Mouse (Mus musculus): ENCODE measurements around the gene Rab31. TPM values are rescaled to one million over a fixed set of nuclear protein-coding genes. Genes with fewer than 3 reads are reported as not detected.
A peak's percentile ranks its signal among the peaks of the same experiment; 100 is the strongest.

The Rab31 gene
- polyA plus RNA-seq, 1 experiment from 2014 or later = 62.5 TPM

- Histone ChIP-seq H3K27ac (replicated peaks) (peak within 1 kb of the TSS; percentile 99), H3K27me3 (ENCODE audit: low read depth, poor library complexity, severe bottlenecking) (no peaks in the 10 kb centered on the region), H3K36me3 (peaks cover 5% of the 10 kb centered on the region; the same call in 1 of the 2 replicates), H3K4me3 (peak within 1 kb of the TSS; percentile 98), H3K9me3 (replicated peaks) (no peaks in the 10 kb centered on the region), H3K4me1 (peaks cover 44% of the 10 kb centered on the region)
- peak; percentile 98 for DNase-seq (ENCODE audit: low spot score)
- WGBS = under 1% methylated on average over 85 of the region's 85 CpGs
Observed at GRCm38 (mm10) chr17:65613463-65614412, 158.8 kb downstream of the Rab31 start, which contains the start of gene Vapa. TSS of gene Vapa (minus strand) at chr17:65613555.

GRCm38 (mm10) chr17:65613142-65613462, 159.4 kb downstream of the Rab31 start:
- DNase-seq (ENCODE audit: low spot score) = no peak
- no peaks in the 10 kb centered on the region for H3K9me3 ChIP-seq (replicated peaks)
- peak overlapping the region; percentile 98 for H3K4me3 ChIP-seq
- H3K27ac ChIP-seq (replicated peaks) = peak overlapping the region; percentile 99
- peaks cover 51% of the 10 kb centered on the region for H3K4me1 ChIP-seq
- H3K27me3 ChIP-seq (ENCODE audit: low read depth, poor library complexity, severe bottlenecking) = no peaks in the 10 kb centered on the region
- WGBS = 0% methylated on average over 42 of the region's 42 CpGs
- peaks cover 5% of the 10 kb centered on the region; the same call in 1 of the 2 replicates for H3K36me3 ChIP-seq

GRCm38 (mm10) chr17:65612391-65613141, 160.0 kb downstream of the Rab31 start:
- WGBS = 5% methylated on average over 91 of the region's 91 CpGs
- Histone ChIP-seq H3K4me1 (peaks cover 55% of the 10 kb centered on the region), H3K4me3 (peak overlapping the region; percentile 98), H3K9me3 (replicated peaks) (no peaks in the 10 kb centered on the region), H3K27me3 (ENCODE audit: low read depth, poor library complexity, severe bottlenecking) (no peaks in the 10 kb centered on the region), H3K27ac (replicated peaks) (peak overlapping the region; percentile 99), H3K36me3 (peaks cover 5% of the 10 kb centered on the region; the same call in 1 of the 2 replicates)
- peak; percentile 57 for DNase-seq (ENCODE audit: low spot score)

GRCm38 (mm10) chr17:65611721-65612120, 160.8 kb downstream of the Rab31 start:
- peak overlapping the region; percentile 99 for H3K27ac ChIP-seq (replicated peaks)
- H3K27me3 ChIP-seq (ENCODE audit: low read depth, poor library complexity, severe bottlenecking) = no peaks in the 10 kb centered on the region
- peak overlapping the region; percentile 98 for H3K4me3 ChIP-seq
- H3K9me3 ChIP-seq (replicated peaks) = no peaks in the 10 kb centered on the region
- H3K4me1 ChIP-seq = peaks cover 60% of the 10 kb centered on the region
- DNase-seq (ENCODE audit: low spot score) = no peak
- WGBS = 18% methylated on average over 4 of the region's 4 CpGs
- peaks cover 5% of the 10 kb centered on the region; the same call in 1 of the 2 replicates for H3K36me3 ChIP-seq

GRCm38 (mm10) chr17:65608743-65609142, 163.8 kb downstream of the Rab31 start:
- no peaks in the 10 kb centered on the region for H3K9me3 ChIP-seq (replicated peaks)
- H3K27me3 ChIP-seq (ENCODE audit: low read depth, poor library complexity, severe bottlenecking) = no peaks in the 10 kb centered on the region
- H3K27ac ChIP-seq (replicated peaks) = no peak overlapping the region
- H3K4me1 ChIP-seq = peaks cover 49% of the 10 kb centered on the region
- H3K36me3 ChIP-seq = peaks cover 5% of the 10 kb centered on the region; the same call in 1 of the 2 replicates
- 85% methylated on average over 5 of the region's 5 CpGs for WGBS
- H3K4me3 ChIP-seq = no peak overlapping the region
- no peak for DNase-seq (ENCODE audit: low spot score)

GRCm38 (mm10) chr17:65608312-65608687, 164.3 kb downstream of the Rab31 start:
- WGBS = 88% methylated on average over 2 of the region's 2 CpGs
- no peak overlapping the region for H3K27ac ChIP-seq (replicated peaks)
- peaks cover 5% of the 10 kb centered on the region; the same call in 1 of the 2 replicates for H3K36me3 ChIP-seq
- H3K4me1 ChIP-seq = peaks cover 49% of the 10 kb centered on the region
- H3K9me3 ChIP-seq (replicated peaks) = no peaks in the 10 kb centered on the region
- no peak for DNase-seq (ENCODE audit: low spot score)
- no peak overlapping the region for H3K4me3 ChIP-seq
- no peaks in the 10 kb centered on the region for H3K27me3 ChIP-seq (ENCODE audit: low read depth, poor library complexity, severe bottlenecking)

- 55% methylated on average over 7 of the region's 7 CpGs for WGBS
- H3K36me3 ChIP-seq = peaks cover 5% of the 10 kb centered on the region; the same call in 1 of the 2 replicates
- H3K27ac ChIP-seq (replicated peaks) = no peak overlapping the region
- no peak overlapping the region for H3K4me3 ChIP-seq
- H3K27me3 ChIP-seq (ENCODE audit: low read depth, poor library complexity, severe bottlenecking) = no peaks in the 10 kb centered on the region
- no peaks in the 10 kb centered on the region for H3K9me3 ChIP-seq (replicated peaks)
- peaks cover 49% of the 10 kb centered on the region for H3K4me1 ChIP-seq
- DNase-seq (ENCODE audit: low spot score) = no peak
Observed at GRCm38 (mm10) chr17:65607574-65608311, 164.8 kb downstream of the Rab31 start.

GRCm38 (mm10) chr17:65606014-65606413, 166.5 kb downstream of the Rab31 start:
- DNase-seq (ENCODE audit: low spot score) = no peak
- 89% methylated on average over 4 of the region's 4 CpGs for whole genome bisulfite sequencing
- Histone ChIP-seq H3K4me1 (peaks cover 37% of the 10 kb centered on the region), H3K36me3 (peaks cover 5% of the 10 kb centered on the region; the same call in 1 of the 2 replicates), H3K4me3 (no peak overlapping the region), H3K9me3 (replicated peaks) (no peaks in the 10 kb centered on the region), H3K27me3 (ENCODE audit: low read depth, poor library complexity, severe bottlenecking) (no peaks in the 10 kb centered on the region), H3K27ac (replicated peaks) (no peak overlapping the region)

- H3K4me1 ChIP-seq = peaks cover 32% of the 10 kb centered on the region
- DNase-seq (ENCODE audit: low spot score) = no peak
- no peak overlapping the region for H3K4me3 ChIP-seq
- no peak overlapping the region for H3K27ac ChIP-seq (replicated peaks)
- peaks cover 5% of the 10 kb centered on the region; the same call in 1 of the 2 replicates for H3K36me3 ChIP-seq
- H3K27me3 ChIP-seq (ENCODE audit: low read depth, poor library complexity, severe bottlenecking) = no peaks in the 10 kb centered on the region
- H3K9me3 ChIP-seq (replicated peaks) = no peaks in the 10 kb centered on the region
Observed at GRCm38 (mm10) chr17:65604892-65605291, 167.7 kb downstream of the Rab31 start.

GRCm38 (mm10) chr17:65604315-65604714, 168.2 kb downstream of the Rab31 start:
- H3K9me3 ChIP-seq (replicated peaks) = no peaks in the 10 kb centered on the region
- 0 out of 2 replicates have a peak, but pooled peaks cover 1% of the 10 kb centered on the region for H3K36me3 ChIP-seq
- no peak overlapping the region for H3K4me3 ChIP-seq
- H3K27me3 ChIP-seq (ENCODE audit: low read depth, poor library complexity, severe bottlenecking) = no peaks in the 10 kb centered on the region
- H3K27ac ChIP-seq (replicated peaks) = no peak overlapping the region
- peaks cover 26% of the 10 kb centered on the region for H3K4me1 ChIP-seq
- DNase-seq (ENCODE audit: low spot score) = no peak

Measured in midbrain, embryonic 10.5 days (tissue).